Mouse (Mus musculus): ENCODE data around the gene Fam135a. TPM values are rescaled to one million over a fixed set of nuclear protein-coding genes. Genes with fewer than 3 reads are reported as not detected.
A peak's percentile ranks its signal among the peaks of the same experiment; 100 is the strongest.

The Fam135a gene
- polyA plus RNA-seq, 1 experiment from 2014 or later: 7.2 TPM

- H3K4me2 ChIP-seq (ENCODE audit: low read depth, low read length): no peak overlapping the region
- H3K36me3 ChIP-seq (replicated peaks; ENCODE audit: insufficient read depth, low read length): no peaks in the 10 kb centered on the region
- no peaks in the 10 kb centered on the region for H3K27me3 ChIP-seq (ENCODE audit: insufficient read depth, low read length)
- no peak overlapping the region for H3K4me3 ChIP-seq (ENCODE audit: low read depth, low read length)
- H3K4me1 ChIP-seq (ENCODE audit: insufficient read depth): no peaks in the 10 kb centered on the region
- DNase-seq (no peak), ATAC-seq (no peak)
- TF ChIP-seq CTCF (IDR thresholded peaks at IDR 0.05; ENCODE audit: low read depth): no peak
- no peak for TF ChIP-seq EP300 (IDR thresholded peaks at IDR 0.05; ENCODE audit: low read depth)
- H3K27ac ChIP-seq (ENCODE audit: low read depth): no peak overlapping the region
- H3K9me3 ChIP-seq (ENCODE audit: low read length): no peaks in the 10 kb centered on the region
- no peak overlapping the region for H3K9ac ChIP-seq (replicated peaks)
- 50% methylated on average over 6 of the region's 6 CpGs for WGBS (ENCODE audit: insufficient replicate concordance)
Measured at GRCm38 (mm10) chr1:24127866-24128265, 27.7 kb upstream of the Fam135a start.

GRCm38 (mm10) chr1:24124610-24125009 is 24.5 kb upstream of the Fam135a start:
- Histone ChIP-seq H3K9me3 (ENCODE audit: low read length) (no peaks in the 10 kb centered on the region), H3K27me3 (ENCODE audit: insufficient read depth, low read length) (no peaks in the 10 kb centered on the region), H3K4me2 (ENCODE audit: low read depth, low read length) (no peak overlapping the region), H3K27ac (ENCODE audit: low read depth) (no peak overlapping the region), H3K4me1 (ENCODE audit: insufficient read depth) (no peaks in the 10 kb centered on the region), H3K9ac (replicated peaks) (no peak overlapping the region), H3K36me3 (replicated peaks; ENCODE audit: insufficient read depth, low read length) (no peaks in the 10 kb centered on the region), H3K4me3 (ENCODE audit: low read depth, low read length) (no peak overlapping the region)
- TF ChIP-seq EP300 (IDR thresholded peaks at IDR 0.05; ENCODE audit: low read depth) (no peak), CTCF (IDR thresholded peaks at IDR 0.05; ENCODE audit: low read depth) (no peak)
- DNase-seq (no peak), ATAC-seq (no peak)
- 69% methylated on average over 3 of the region's 3 CpGs for WGBS (ENCODE audit: insufficient replicate concordance)

- no peak for TF ChIP-seq CTCF (IDR thresholded peaks at IDR 0.05; ENCODE audit: low read depth)
- TF ChIP-seq EP300 (IDR thresholded peaks at IDR 0.05; ENCODE audit: low read depth): no peak
- WGBS (ENCODE audit: insufficient replicate concordance): 80% methylated on average over 1 of the region's 1 CpGs
- Histone ChIP-seq H3K4me1 (ENCODE audit: insufficient read depth) (no peaks in the 10 kb centered on the region), H3K27ac (ENCODE audit: low read depth) (no peak overlapping the region), H3K4me3 (ENCODE audit: low read depth, low read length) (no peak overlapping the region), H3K9ac (replicated peaks) (no peak overlapping the region), H3K4me2 (ENCODE audit: low read depth, low read length) (no peak overlapping the region), H3K27me3 (ENCODE audit: insufficient read depth, low read length) (no peaks in the 10 kb centered on the region), H3K36me3 (replicated peaks; ENCODE audit: insufficient read depth, low read length) (no peaks in the 10 kb centered on the region), H3K9me3 (ENCODE audit: low read length) (no peaks in the 10 kb centered on the region)
- DNase-seq (no peak), ATAC-seq (no peak)
Measured at GRCm38 (mm10) chr1:24122582-24122981, 22.4 kb upstream of the Fam135a start.

- H3K4me3 ChIP-seq (ENCODE audit: low read depth, low read length): peak overlapping the region; percentile 24
- no peaks in the 10 kb centered on the region for H3K27me3 ChIP-seq (ENCODE audit: insufficient read depth, low read length)
- no peaks in the 10 kb centered on the region for H3K9me3 ChIP-seq (ENCODE audit: low read length)
- TF ChIP-seq CTCF (IDR thresholded peaks at IDR 0.05; ENCODE audit: low read depth) (no peak), EP300 (IDR thresholded peaks at IDR 0.05; ENCODE audit: low read depth) (no peak)
- ATAC-seq: peak; percentile 77
- no peak for DNase-seq
- H3K4me2 ChIP-seq (ENCODE audit: low read depth, low read length): peak overlapping the region; percentile 62
- no peak overlapping the region for H3K9ac ChIP-seq (replicated peaks)
- WGBS (ENCODE audit: insufficient replicate concordance): 35% methylated on average over 10 of the region's 10 CpGs
- H3K27ac ChIP-seq (ENCODE audit: low read depth): peak overlapping the region; percentile 76
- H3K4me1 ChIP-seq (ENCODE audit: insufficient read depth): 0 out of 2 replicates have a peak, but pooled peaks cover 2% of the 10 kb centered on the region
- H3K36me3 ChIP-seq (replicated peaks; ENCODE audit: insufficient read depth, low read length): no peaks in the 10 kb centered on the region
Measured at GRCm38 (mm10) chr1:24107971-24108773, 8.0 kb upstream of the Fam135a start.

GRCm38 (mm10) chr1:24107378-24107777 is 7.2 kb upstream of the Fam135a start:
- ATAC-seq (peak; percentile 79), DNase-seq (peak; percentile 60)
- TF ChIP-seq CTCF (IDR thresholded peaks at IDR 0.05; ENCODE audit: low read depth) (no peak), EP300 (IDR thresholded peaks at IDR 0.05; ENCODE audit: low read depth) (no peak)
- Histone ChIP-seq H3K27ac (ENCODE audit: low read depth) (peak overlapping the region; percentile 76), H3K36me3 (replicated peaks; ENCODE audit: insufficient read depth, low read length) (no peaks in the 10 kb centered on the region), H3K4me2 (ENCODE audit: low read depth, low read length) (peak overlapping the region; percentile 62), H3K27me3 (ENCODE audit: insufficient read depth, low read length) (no peaks in the 10 kb centered on the region), H3K9me3 (ENCODE audit: low read length) (no peaks in the 10 kb centered on the region), H3K9ac (replicated peaks) (no peak overlapping the region), H3K4me1 (ENCODE audit: insufficient read depth) (0 out of 2 replicates have a peak, but pooled peaks cover 2% of the 10 kb centered on the region), H3K4me3 (ENCODE audit: low read depth, low read length) (peak overlapping the region; percentile 24; the same call in 1 of the 2 replicates)
- WGBS (ENCODE audit: insufficient replicate concordance): 37% methylated on average over 11 of the region's 11 CpGs

- ATAC-seq: no peak
- Histone ChIP-seq H3K27me3 (ENCODE audit: insufficient read depth, low read length) (peaks cover 8% of the 10 kb centered on the region; the same call in 1 of the 2 replicates), H3K4me1 (ENCODE audit: insufficient read depth) (peaks cover 9% of the 10 kb centered on the region; the same call in 1 of the 2 replicates), H3K9me3 (ENCODE audit: low read length) (no peaks in the 10 kb centered on the region), H3K9ac (replicated peaks) (no peak overlapping the region), H3K4me3 (ENCODE audit: low read depth, low read length) (no peak overlapping the region), H3K4me2 (ENCODE audit: low read depth, low read length) (no peak overlapping the region), H3K27ac (ENCODE audit: low read depth) (no peak overlapping the region), H3K36me3 (replicated peaks; ENCODE audit: insufficient read depth, low read length) (no peaks in the 10 kb centered on the region)
- no peak for DNase-seq
- no peak for TF ChIP-seq CTCF (IDR thresholded peaks at IDR 0.05; ENCODE audit: low read depth)
- no peak for TF ChIP-seq EP300 (IDR thresholded peaks at IDR 0.05; ENCODE audit: low read depth)
- WGBS (ENCODE audit: insufficient replicate concordance): 64% methylated on average over 10 of the region's 10 CpGs
Measured at GRCm38 (mm10) chr1:24102579-24103149, 2.5 kb upstream of the Fam135a start.
